Mouse (Mus musculus) cerebellum, postnatal 36 days (tissue): ENCODE results near the gene Lyrm7.
"Not testable (repeated sequence)": the region's sequence is repeated elsewhere in the genome, so short reads cannot be mapped to it uniquely, and the experiment has no call there.

Experiments
- DNase-seq, 2 experiments: peaks; one replicate each; pipeline ENCODE4 v3.0.0; 2021 to 2022; ENCODE audit warnings: mixed read lengths in 2 of 2

The Lyrm7 gene

GRCm38 (mm10) chr11:54879922-54880321, 19.2 kb upstream of the Lyrm7 start:
- no peak for DNase-seq

DNA sequence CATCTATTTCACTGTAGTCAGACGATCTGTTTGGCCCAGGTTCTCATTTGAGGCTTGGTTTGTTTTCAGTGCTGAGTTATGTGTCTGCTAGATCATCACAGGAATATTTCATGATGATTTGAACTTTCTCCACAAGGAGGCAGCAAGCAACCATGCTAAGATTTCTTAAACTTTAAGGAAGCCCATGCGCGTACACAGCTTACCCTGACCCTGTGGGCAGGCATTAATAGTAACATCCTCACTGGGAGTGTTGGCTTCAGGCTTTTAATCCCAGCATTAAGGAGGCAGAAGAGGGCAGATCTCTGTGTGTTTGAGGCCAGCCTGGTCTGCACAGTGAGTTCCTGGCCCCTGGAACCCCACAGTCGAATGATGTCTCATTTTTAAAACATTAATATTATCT, 18.7 kb upstream of the Lyrm7 start:
- peak in 1 of 2 experiments; percentile 43 for DNase-seq

- no peak for DNase-seq
Measured at GRCm38 (mm10) chr11:54878893-54879292, 18.2 kb upstream of the Lyrm7 start.

DNA sequence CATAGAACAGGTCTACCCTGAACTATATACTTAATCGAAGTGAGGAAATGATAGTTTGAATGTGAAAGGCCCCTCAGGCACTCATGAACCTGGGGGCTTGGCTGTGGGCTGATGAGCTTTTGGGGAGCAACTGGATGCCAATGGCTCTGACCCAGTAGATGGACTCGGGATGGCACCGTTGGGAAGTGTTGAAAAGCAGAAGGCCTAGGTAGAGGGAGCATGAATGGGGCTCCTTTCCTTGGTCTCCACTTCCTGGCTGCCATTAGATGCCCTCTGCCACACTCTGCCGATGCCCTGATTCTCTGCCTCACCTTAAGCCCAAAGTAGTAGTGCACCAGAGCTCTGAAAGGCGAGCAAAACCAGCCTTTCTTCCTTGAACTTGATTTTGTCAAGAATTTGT, 15.3 kb upstream of the Lyrm7 start:
- DNase-seq = no peak

DNA sequence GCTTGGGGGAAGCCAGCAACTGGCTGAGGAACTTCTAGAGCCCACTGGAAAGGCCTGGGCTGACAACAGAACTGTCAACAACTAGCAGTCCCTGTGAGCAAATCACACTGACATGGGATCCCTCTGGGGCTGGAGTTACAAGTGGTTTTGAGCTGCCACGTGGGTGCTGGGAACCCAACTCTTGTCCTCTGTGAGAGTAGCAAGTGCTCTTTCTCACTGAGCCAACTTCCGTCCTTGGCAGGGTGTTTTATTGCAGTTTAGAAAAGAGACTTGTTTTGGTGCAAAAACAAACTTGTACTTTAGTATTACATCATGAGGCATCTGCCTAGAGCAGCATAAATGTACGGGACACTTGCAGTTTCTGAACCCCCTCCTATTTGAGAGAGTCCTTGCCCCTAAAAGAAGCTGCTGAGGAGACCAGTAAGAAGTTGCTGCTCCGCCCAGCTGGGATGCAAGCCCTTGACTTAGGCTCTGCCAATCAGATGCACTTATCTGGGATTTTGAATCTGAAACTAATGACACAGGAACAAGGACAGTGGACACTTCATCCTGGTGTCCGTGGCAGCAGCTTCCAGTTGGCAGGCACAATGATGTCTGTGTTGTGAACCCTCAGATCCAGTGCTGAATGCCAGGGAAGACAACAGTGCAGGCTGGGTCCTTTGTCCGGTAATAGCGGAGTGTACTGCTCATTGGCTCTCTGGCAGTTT, 11.3 kb upstream of the Lyrm7 start:
- no peak for DNase-seq

DNA sequence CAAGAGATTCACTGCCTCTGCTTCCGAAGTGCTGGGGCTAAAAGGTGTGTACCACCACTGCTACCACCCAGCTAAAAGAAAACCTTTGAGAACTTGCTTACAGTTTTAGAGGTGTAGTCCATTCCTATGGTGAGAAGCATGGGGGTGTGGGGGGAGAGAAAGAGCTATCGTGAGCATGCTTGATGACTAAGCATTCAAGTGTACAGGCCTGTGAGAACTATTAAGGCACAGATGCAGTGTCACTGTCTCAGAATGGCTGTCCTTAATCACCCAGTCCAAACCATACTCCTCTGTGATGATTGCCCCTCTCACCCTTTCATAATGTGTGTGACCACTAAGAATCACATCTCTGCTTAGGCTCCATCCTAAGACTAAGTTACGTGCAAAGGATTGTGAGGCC, 8.6 kb upstream of the Lyrm7 start:
- DNase-seq = no peak

- DNase-seq = no peak
Measured at GRCm38 (mm10) chr11:54868445-54868844, 7.7 kb upstream of the Lyrm7 start.

GRCm38 (mm10) chr11:54867903-54868434, 7.3 kb upstream of the Lyrm7 start:
- no peak for DNase-seq

- DNase-seq = no peak
Measured at GRCm38 (mm10) chr11:54867049-54867385, 6.3 kb upstream of the Lyrm7 start.

GRCm38 (mm10) chr11:54866119-54867048, 5.7 kb upstream of the Lyrm7 start, which contains the start of gene Hint1:
Gene Hint1, plus strand, starts transcription at chr11:54866383.
- DNase-seq = peak; percentile 93 to 95

GRCm38 (mm10) chr11:54865330-54866085, 4.8 kb upstream of the Lyrm7 start:
- DNase-seq = no peak

DNA sequence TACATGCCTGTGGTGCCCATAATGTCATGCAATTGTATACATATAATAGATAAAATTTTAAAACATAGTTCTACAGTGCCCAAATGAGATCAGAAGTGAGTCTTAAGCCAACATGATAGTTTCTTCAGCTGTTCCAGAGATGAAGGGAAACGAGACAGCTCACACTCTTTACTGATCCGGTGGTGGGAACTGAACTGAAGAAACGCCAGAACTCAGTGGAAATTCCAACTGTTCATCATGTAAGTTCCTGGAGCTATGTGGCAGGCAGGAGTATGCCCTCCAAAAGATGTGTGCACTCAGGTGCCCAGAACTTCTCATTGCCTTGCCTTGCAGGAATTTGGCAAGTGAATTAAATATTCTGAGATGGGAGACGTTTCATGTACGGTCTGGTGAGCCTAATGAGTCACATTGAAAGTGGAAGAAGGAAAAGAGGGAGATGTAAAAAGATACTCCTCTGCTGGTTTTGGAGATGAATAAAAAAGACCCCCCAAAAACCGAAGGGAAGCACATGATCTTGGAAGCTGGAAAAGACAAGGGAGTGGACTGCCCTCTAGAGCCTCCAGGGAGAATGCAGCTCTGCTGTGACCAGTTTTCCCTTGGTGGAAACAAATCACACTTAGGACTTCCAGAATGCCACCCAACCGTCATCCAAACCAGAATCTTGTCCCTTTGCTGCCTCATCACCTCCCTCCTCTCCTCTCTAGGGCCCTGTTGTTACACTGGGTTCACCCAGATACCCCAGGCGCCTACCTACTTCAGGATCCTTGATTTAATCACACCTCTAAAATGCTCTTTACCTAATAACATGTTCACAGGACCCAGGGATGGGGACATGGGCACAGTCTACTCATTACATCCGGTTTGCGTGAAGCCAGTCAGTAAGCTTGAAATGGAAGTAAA, 2.2 kb upstream of the Lyrm7 start:
- DNase-seq = peak; percentile 60 to 73

GRCm38 (mm10) chr11:54861471-54862420, 1.0 kb upstream of the Lyrm7 start:
- no peak for DNase-seq

DNA sequence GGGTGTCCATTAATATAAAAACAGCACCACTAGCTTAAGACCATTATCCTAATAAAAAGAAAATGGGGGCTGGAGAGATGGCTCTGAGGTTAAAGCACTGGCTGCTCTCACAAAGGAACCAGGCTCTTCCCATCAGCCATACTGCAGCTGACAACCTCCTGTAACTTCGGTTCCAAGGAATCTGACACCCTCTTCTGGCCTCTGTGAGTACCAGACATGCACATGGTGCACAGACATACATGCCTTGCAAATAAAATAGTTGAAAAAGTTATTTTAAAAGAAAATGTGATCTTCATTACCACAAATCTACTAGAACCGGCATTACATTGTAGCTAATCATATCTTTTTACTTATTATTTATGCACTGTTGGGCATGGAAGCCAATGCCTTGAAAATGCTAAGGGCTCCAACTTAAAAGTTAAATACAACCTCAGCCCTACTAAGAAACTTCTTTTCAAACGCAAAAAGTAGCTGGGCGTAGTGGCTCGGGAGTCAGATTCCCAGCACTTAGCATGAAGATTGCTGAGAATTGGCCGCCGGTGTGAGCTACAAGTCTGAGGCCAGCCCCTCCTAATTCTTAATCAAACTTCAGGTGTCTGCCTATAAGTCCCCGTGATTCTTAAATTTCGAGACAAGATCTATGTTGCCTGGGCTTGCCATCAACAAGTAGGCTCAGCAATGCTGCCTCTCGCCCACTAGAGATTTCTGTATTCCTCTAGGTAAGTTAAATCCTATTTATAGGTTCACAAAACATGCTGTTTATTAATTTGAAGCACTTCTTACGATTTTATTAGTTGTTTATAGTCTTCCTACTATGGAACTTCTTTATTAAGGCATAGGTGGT, 1.2 kb downstream of the Lyrm7 start:
- no peak for DNase-seq

DNA sequence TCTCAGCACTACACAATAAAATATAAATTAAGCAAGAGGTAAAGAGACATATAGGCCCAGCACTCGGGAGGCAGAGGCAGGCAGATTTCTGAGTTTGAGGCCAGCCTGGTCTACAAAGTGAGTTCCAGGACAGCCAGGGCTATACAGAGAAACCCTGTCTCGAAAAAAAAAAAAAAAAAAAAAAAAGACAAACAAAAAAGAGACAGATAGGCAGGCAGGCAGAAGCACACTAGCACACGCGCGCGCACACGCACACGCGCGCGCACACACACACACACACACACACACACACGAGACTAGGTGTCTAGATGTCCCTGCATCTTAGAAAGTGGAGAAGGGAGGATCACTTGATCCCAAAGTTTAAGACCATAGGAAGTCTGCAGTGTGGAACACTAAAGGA, 1.8 kb downstream of the Lyrm7 start:
- DNase-seq = not testable (repeated sequence)

GRCm38 (mm10) chr11:54851656-54852055, 9.1 kb downstream of the Lyrm7 start:
- DNase-seq = no peak

GRCm38 (mm10) chr11:54849961-54850758, 10.6 kb downstream of the Lyrm7 start:
- DNase-seq = no peak

- no peak for DNase-seq
Measured at GRCm38 (mm10) chr11:54845470-54846442, 15.0 kb downstream of the Lyrm7 start.
